Mouse (Mus musculus): ENCODE data around the gene Cdh12. TPM values are rescaled to one million over a fixed set of nuclear protein-coding genes. Genes with fewer than 3 reads are reported as not detected.

Cdh12 gene
- total RNA-seq, 4 experiments from 2014 or later = 0.07 to 0.15 (median 0.09) TPM

GRCm38 (mm10) chr15:20711859-20712258 is 262.8 kb downstream of the Cdh12 start:
- no peak for DNase-seq

- no peak for DNase-seq
These were observed 323.2 kb downstream of the Cdh12 start for GRCm38 (mm10) chr15:20772289-20772688.

GRCm38 (mm10) chr15:20773423-20773822 is 324.4 kb downstream of the Cdh12 start:
- DNase-seq = no peak

DNA sequence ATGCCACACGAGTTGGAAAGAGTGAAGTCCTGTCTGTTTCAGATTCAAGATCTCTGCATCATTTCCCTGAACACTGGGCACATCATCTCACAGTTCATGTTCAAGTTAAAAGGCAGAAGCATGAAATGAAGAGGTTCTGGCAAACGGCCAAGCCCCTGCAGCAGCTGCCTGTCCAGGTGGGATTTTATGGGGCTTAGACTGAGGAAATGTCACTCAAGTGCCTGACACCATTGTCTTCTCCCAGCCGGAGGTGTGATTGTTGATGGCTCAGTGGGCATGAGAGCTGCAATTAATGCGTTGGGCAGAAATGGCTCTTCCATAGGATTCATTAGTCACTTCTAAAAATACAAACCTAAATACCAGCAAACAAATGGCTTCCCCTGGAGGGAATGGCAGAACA is 347.9 kb downstream of the Cdh12 start:
- no peak for DNase-seq

DNA sequence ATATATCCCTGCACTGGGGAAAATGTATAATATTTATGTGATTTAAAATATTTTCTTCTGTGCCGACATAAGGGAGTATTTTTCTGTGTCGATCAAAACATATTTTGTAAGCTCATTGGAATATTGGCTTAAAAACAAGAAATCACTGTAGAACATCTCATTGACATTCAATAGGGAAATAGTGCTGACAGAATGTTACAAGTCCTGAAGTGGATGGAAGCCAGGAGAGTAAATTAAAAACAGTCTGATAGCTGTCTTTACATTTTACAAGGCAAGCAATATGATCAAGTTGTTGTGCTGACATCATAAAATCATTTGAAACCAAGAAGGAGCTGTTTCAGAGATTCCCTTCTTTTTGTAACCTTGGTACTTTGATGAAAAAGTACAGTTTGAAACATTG is 349.5 kb downstream of the Cdh12 start:
- DNase-seq = no peak

GRCm38 (mm10) chr15:20835887-20836286 is 386.8 kb downstream of the Cdh12 start:
- no peak for DNase-seq

- DNase-seq = no peak
These were observed 387.9 kb downstream of the Cdh12 start for GRCm38 (mm10) chr15:20836991-20837390.

DNA sequence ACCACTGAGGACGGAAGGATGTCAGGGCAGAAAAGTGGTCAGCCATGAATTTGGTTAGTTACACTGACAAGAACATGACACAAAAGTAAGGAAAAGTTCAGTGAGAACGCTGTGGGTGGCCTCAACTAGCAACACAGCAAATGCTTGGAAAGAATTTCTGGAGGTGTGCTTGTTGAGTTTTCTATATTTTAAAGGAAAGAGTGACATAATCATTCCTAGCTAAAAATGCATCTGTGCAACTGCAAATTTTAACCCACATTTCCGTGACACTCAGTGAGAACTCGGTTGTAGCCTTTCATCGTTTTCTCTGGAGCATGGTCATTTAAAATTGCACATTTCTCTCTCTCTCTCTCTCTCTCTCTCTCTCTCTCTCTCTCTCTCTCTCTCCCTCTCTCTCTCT is 392.4 kb downstream of the Cdh12 start:
- DNase-seq = no peak

DNA sequence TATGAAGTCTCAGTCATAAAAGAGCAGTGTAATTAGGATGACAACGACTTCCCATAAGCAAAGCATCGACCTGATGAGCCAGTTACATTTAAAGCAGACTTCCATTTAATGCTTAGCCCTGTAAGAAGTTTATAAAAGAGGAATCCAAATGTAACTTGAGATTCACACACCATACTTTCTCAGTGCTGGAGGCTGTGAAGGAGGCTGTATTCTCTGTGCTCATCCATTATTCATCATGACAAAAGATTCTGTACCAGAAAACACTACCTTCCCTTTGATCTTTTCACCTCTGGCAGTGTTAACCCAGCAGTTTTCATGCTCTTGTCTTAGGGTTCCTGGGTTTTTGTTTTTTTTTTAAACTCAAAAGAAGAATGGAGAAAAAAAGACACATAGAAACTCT is 414.0 kb downstream of the Cdh12 start:
- no peak for DNase-seq

DNA sequence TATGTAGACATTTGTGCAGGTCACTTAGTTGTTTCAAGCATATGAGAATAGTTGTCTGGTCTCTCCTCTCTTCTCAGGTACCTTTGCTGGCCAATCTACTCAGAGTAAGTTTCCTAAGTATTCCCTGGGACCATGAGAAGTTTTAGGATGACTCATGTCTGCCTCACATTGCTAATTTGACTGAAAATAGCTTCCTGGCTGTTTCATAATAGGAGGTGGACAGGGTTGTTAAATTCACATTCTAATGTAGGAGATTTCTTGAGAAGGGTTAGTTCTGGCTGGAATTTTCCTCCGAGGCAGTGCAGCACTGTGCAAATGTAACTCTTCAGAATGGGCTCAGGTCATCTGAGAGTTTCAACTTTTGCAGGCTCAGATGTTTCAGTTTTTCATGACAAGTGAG is 423.5 kb downstream of the Cdh12 start:
- no peak for DNase-seq

- no peak for DNase-seq
These were observed 427.9 kb downstream of the Cdh12 start for GRCm38 (mm10) chr15:20876993-20877392.

DNA sequence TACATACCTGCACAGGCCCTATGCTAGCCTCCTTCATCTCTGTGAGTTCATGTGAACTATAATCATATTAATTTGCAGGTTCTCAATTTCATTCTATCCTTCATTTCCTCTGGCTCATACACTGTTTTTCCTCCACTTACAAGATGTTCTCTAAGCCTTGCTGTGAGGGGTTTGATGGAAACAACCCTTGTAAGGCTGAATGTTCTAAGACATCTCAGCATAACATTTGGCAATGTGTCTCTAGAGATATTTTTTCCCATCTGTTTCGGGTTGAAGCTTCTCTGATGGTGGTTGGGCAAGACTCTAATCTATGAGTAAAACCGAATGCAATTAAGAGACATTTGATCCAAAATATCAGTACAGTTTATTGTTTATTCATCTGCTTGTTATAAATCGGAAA is 444.4 kb downstream of the Cdh12 start:
- no peak for DNase-seq

DNA sequence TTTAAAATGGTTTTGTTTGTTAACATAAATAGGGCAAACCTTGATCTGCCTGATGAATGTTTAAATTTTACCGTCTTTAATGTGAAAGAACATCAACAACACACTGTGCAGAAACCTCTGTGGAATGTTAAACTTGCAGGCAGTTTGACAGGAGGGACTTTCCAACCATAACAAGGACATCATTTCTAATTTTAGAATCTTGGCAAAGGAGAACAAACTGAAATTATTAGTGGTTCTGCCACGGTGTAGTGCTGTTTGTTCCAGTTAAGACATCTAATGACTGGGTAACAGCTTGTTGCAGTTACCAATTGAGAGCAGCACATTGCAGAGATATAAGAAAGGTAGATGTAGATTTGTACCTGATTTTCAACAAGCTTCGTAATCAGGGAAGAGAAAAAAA is 453.5 kb downstream of the Cdh12 start:
- DNase-seq = no peak

DNA sequence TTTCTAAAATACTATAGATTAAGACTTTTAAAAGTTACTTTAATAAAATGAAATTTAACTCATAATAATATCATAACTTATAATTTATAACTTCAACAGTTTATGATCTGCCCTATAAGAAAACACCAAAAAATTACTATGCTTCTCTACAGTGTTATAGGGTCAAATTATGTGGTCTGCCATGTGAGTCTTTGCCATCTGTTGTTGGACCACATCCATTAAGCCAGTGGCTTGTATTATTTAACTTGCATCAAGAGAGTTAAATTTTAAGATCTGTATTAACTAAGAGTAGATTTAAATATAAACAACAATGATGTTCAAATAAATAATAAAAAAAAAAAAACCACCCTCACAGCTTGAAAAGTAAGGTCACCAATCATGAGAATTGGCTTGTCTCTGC is 479.2 kb downstream of the Cdh12 start:
- no peak for DNase-seq

DNA sequence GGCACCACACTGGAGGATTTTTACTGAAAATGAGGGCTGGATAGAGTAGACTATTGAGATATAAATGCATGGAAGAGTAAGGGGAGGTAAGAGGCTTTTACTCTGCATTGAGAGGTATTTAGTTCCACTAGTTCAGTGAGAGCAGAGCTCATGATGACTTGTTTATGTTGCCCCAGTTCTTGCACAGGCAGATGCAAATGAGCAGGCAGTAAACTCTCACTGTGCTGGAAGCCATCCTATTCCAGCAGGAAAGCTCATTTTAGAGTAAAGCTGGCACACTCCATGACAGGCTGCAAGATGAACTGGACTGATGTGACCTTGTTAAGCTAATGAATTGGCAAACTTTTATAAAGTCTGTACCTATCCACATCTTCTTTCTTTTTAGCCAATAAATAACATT is 494.9 kb downstream of the Cdh12 start:
- peak; percentile 3 for DNase-seq

DNA sequence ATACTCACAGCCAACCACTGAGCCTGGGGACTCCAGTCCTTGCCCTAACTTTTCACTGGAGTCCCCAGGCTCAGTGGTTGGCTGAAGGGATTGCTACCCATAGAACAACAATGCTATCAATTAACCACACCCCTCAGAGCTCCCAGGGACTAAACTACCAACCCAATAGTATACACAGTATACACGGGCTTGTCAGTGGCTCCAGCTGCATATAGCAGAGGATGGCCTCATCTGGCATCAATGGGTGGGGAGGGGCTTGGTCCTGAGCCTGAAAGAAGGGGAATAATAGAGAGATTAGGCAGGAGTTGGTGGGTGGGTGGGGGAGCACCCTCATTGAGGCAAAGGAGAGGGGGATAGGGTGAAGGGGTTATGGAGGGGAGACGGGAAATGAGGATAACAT is 518.4 kb downstream of the Cdh12 start:
- DNase-seq = no peak

GRCm38 (mm10) chr15:20971041-20971440 is 522.0 kb downstream of the Cdh12 start:
- no peak for DNase-seq

DNA sequence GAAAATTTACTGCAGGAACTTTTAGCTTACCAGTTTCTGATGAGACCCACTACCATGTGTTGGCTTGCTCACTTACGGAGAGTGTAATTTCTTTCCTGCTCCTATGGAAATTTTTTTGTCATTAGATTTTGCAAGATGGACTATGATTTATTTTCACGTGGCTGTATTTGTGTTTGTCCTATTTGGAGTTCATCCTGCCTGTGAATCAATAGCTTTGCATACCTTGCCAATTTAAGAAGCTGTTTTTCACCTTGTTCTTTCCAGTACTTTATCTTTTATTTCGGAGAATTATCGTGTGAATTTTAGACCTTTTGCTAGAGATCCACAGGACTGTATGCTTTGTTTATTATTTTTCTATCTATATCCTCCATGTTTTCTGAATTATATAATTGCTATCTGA is 551.5 kb downstream of the Cdh12 start:
- DNase-seq = no peak

DNA sequence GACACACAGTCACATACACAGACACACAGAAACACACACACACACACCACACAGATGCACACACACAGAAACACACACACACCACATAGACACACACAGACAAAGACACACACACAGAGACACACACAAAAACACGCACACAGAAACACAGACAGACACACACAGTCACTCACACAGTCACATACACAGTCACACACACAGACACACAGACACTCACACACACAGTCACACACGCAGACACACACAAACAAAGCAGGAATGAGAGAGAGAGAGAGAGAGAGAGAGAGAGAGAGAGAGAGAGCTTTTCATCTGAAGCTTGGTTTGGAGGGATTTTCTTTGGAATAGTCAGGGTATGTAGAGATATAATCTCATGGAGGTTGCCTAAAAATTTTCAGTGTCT is 558.9 kb downstream of the Cdh12 start:
- no peak for DNase-seq

- no peak for DNase-seq
These were observed 559.4 kb downstream of the Cdh12 start for GRCm38 (mm10) chr15:21008487-21008886.

GRCm38 (mm10) chr15:21008969-21009368 is 559.9 kb downstream of the Cdh12 start:
- DNase-seq = peak; percentile 28

GRCm38 (mm10) chr15:21063683-21064082 is 614.6 kb downstream of the Cdh12 start:
- no peak for DNase-seq

DNA sequence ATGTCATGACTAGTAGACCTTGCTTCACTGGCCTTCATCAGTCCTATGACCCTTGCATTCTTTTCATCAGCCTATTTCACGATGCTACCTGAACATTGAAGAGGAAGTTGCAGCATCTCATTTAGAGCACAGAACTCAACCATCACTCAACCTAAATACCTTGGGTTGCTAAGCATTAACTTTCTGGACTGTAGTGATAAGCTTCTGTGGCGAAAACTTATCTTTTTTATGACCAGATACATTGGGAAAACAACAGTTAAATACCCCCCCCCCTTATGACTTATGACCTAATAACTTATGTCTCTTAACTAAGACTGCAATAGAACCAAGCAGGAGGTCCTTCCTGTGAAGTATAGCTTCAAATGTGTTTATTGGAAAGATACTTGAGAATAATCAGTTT is 620.2 kb downstream of the Cdh12 start:
- no peak for DNase-seq

- no peak for DNase-seq
These were observed 643.8 kb downstream of the Cdh12 start for GRCm38 (mm10) chr15:21092824-21093223.

DNA sequence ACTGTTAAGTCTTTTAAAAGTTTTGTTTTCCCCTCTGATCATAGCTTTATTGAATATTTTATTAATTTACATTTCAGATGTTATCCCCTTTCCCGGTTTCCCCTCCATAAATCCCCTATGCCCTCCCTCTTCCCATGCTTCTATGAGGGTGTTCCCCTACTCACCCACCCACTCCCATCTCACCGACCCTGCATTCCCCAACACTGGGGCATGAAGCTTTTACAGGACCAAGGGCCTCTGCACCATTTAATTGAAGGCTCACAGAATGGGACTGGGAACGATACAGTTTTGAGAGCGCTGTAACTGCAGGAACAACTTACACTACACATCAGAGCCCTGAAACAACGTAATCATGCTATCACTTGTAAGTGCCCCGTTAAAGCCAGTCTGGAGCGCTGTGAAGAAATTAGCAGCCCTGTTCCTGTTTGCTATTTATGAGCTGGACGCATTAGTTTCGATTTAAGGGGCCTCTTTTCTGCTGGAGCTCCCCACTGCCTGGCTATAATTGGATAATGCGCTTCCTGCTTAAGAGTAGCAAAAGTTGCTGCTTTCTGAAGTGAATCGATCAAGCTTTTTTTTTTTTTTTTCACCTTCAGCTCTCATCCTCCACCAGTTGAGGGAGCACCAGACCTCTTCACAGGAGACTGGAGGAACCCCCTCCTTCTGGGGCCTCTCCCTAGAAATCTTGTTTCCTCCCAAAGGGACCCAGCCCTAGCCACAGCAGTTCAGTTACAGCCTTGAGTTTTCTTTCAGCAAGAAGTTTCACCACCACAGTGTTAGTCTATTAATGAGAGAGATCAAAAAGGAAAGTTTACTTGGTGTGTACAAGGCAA is 660.2 kb downstream of the Cdh12 start:
- DNase-seq = no peak

Measured in adrenal gland, adult 8-10 months (tissue).